Mouse (Mus musculus): Measurements from ENCODE around the gene Notch3.

GRCm38 (mm10) chr17:32130506-32130905 lies 36.1 kb downstream of the Notch3 start:
- TF ChIP-seq HCFC1 (IDR thresholded peaks at IDR 0.05; ENCODE audit: borderline replicate concordance, insufficient read depth, low read length): no peak
- no peak for TF ChIP-seq MAFK (IDR thresholded peaks at IDR 0.05; ENCODE audit: insufficient read depth, low read depth, low read length)

Data from ES-E14 (cell line).